Mouse (Mus musculus): Measurements from ENCODE around the gene Fgfr2. TPM values are rescaled to one million over a fixed set of nuclear protein-coding genes. Genes with fewer than 3 reads are reported as not detected.

Gene Fgfr2
- total RNA-seq, 2 experiments from 2014 or later = 2.1 to 3.9 TPM

DNA sequence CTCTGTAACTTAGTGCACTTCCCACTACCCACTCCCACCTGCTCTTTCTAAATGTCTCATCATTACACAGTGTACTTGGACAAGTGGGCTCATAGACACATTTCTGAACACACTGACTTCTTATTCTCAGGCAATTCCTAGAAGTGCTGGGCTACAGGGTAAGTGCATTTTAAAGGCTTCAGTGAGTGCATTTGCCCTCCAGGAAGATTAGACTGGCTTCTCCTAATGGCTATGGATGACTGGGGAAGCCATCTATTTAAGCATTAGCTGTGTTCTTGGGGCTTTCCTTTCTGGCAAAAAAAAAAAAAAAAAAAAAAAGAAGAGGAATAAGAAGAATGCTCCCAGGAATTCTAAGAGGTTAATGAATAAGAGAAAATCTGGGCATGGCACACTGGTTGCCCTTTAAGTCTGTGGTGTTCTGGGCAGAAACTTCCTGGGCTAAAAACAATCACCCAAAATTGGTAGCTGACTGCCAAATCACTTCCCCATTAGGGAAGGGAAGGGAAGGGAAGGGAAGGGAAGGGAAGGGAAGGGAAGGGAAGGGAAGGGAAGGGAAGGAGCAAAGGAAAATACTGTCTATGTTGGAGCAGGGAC, 729.5 kb downstream of the Fgfr2 start:
- no peak for DNase-seq
- intact Hi-C loops (cut with DNase I) = no loop called here

DNA sequence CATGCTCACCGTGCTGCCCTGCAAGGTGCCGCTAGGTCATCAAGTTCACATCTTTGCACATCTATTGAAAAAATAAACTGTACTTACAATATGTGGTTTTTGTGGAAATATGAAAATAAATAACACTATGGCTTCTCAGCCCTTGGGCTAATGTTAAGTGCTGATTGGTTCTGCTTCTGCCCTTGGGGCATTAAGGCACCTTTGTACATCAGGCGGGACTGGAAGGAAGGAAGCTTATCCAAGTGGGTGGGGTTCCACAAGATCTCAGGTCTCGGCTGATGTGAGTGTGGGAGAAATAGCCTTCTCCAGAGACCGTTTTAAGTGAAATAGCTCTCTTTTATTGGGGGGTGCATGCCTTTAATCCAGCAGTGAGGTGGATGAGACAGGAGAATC, 730.1 kb downstream of the Fgfr2 start:
- DNase-seq = no peak
- intact Hi-C loops (cut with DNase I) = no loop called here

DNA sequence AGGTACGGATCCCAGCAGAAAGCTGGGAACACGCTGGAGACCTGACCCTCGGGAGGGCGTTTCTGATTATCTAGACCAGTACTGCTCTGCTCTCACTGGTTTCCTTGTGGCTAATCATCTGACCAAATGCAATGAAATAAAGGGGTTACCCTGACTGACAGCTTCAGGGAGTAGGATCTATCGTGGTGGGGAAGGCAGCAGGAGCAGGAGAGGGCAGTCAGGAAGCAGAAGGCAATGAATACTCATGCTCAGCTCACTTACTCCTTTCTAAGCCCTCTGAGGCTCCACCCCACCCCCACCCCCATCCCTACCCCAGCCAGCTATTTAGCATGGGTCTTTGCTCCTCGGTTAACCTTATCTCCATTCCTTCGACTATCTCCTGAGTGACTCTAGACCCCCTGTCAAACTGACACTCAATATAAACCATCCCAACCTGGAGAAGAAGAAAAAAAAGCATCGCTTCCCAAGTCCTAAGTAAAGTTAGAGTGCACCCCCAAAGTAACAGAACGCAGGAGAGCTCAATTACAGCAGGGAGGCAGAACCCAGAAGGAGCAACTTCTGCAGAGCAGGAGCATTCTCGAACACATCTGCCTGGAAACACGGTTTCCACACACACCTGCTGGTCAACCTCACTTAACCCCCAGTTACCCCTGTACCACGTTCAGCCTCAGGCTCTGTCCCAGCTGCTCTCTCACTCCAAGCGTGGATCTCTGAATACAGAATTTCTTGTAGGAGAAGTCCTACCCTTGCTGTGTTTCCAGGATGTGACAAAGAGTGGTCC, 730.7 kb downstream of the Fgfr2 start:
- no peak for DNase-seq
- intact Hi-C loops (cut with DNase I) = no loop called here

DNA sequence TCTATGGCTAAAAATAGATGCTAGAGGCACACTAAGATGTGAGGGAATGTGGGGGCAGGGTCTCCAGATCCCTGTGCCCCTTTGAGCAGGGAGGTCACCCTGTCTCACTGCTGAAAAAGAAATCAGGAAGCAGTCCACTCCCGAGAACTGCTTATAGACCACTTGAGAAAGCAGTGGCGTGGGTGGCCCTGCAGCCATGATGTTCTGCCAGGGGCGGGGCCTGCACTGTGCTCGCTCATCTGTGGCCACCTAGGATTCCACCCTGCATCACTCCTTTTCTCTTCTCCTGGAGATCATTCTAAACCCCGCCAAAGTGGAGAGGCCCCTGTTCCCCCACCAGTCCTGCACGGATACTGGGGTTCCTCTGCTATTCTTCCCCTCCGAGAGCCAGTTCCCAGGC, 733.7 kb downstream of the Fgfr2 start:
- intact Hi-C loops (cut with DNase I) = no loop called here
- DNase-seq = no peak

DNA sequence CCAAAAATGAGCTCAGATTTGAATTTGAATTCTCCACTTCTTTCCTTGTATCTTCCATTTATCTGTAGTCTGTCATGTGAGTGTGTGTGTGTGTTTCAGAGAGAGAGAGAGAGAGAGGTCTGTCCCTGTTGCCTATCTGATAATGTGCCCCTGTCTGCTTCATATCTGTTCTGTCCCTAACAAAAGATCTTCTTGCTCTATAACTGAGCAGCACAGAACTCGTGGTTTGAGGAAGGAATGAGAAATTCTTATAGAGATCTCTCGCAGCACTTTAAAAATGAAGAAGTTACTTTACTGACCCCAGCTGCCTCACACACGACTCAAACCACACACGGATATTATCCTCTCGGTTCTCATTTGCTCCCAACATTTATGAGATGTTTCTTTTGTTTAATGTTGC, 735.6 kb downstream of the Fgfr2 start:
- intact Hi-C loops (cut with DNase I) = no loop called here
- DNase-seq = no peak

DNA sequence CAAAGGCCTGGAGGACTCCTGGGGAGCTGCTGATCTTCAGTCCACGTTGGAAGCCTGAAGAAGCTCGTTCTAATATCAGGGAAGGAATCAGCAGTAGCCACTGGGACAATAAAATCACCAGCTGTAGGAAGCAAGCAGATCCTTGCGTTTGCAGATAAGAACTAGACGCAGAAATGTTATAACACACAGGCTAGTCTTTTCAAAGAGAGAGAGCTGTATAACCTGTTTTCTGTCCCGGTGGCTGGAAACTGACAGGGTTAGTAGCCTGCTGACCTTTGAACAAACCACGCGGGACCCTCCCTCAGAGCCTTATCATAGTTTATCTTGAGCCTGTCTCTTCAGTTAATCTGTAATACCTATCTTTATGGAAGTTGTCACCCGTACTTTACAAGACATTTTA, 736.8 kb downstream of the Fgfr2 start:
- intact Hi-C loops (cut with DNase I) = no loop called here
- DNase-seq = no peak

DNA sequence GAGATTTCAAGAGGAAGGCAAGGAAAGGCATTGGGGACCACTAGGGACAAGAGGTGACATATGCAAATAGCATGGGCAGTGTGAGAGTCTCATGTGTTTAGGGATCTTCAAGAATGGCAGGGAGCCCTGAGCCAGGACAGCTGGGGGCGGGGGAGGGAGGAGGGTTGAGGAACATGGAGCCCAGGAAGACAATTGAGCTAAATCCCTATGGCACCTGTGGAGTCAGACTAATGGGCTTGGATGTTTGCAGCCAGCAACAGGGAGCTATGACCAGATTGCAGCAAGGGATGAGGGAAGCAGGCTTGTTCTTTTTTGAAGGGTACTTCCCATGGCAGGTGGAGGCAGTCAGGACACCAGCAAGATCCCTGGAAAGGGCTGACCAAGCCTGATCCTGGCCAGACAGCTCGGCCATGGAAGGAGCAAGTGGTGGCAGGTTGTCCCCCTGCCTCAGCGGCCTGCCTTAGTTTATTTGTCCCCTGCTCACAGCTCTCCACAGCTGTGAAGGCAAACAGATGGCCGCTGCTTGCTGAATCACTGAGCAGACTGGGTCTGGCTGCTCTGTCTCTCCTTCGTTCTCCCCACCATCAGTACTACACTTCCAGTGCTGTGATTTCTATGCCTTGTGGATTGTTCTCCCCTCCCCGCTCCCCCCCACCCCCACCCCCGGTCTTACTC, 737.6 kb downstream of the Fgfr2 start:
- DNase-seq = no peak
- intact Hi-C loops (cut with DNase I) = no loop called here

DNA sequence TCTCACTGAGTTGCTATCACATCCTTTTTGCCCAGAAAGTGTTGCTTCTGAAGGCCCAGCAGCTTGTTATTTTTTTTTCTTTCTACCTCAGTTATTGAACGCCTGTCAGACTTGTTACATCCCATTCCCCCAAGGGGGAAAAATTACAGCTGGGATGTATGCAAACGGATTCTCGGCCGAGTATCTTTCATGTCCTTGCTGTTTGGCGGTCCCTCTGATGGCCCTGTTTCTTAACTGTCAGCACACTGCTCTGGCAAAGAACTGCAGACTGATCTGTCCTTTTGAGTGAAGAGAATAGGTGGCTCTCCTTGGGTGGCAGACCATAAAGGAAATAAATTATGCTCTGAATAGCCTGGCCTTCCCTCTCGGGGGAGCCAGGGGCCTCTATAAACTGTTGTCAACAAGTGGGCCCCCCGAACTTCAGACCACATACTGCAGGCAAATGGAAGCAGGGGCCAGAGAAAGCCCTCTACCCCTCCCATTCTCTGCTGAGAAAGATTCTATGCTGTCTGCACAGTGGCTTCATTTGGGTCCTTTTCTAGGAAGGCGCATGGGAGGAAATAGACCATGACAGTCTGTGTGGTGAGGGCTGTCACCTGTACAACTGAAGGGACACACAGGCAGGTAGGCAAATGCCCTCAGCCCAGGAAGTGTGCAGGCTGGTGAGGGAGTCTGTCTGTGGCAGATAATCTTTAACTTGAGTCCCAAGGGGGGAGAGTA, 738.3 kb downstream of the Fgfr2 start:
- intact Hi-C loops (cut with DNase I) = no loop called here
- DNase-seq = no peak

DNA sequence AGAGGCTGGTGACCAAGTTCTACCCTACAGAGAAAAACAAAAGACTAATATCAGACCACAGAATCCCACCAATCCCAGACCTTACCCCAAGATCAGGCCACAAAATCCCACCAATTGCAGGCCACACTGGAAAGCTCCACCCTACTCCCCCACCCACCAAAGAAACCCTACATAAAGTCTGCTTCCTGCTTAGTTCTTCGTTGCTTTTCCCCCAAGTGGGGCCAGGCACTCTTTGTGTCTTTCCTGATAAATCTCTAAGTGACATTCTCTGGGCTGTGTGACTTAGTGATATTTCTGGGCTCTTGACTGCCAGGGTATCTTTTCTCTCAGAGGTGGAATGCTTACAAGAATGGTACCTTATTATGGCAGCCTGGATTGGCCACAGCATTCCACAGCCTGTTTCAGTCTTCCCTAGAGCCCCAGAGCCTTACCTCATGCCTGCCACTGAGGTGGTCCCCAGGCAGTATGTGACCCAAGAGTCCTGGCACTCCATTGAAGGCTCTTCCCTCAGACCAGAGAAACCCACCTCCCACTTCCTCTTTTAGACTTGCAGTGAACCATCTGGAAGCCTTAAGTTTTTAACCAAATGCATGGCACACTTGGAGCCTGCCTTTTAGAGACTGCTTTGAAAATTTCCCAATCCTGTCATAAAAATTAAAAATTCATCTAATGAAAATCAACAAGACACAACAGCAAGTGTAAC, 742.4 kb downstream of the Fgfr2 start:
- DNase-seq = no peak
- intact Hi-C loops (cut with DNase I) = no loop called here

DNA sequence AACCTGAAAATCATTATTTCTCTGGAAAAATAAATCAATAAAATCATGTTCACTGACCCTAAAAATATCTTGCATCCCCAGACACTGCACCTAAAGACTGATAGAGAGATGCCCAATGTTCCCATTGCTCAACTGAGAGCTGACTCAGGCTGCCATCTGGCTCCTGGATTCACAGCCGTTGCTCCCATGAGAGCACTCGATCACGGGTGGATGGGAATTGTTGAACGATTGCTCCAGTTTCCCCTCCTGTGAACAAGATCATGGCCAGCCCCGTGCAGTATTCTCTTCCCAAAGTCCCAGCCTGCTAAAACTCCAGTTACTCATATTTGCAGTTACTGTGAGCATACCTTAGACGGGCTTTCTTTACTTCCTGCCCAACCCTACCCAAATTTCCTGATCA, 745.2 kb downstream of the Fgfr2 start:
- DNase-seq = no peak
- intact Hi-C loops (cut with DNase I) = no loop called here

DNA sequence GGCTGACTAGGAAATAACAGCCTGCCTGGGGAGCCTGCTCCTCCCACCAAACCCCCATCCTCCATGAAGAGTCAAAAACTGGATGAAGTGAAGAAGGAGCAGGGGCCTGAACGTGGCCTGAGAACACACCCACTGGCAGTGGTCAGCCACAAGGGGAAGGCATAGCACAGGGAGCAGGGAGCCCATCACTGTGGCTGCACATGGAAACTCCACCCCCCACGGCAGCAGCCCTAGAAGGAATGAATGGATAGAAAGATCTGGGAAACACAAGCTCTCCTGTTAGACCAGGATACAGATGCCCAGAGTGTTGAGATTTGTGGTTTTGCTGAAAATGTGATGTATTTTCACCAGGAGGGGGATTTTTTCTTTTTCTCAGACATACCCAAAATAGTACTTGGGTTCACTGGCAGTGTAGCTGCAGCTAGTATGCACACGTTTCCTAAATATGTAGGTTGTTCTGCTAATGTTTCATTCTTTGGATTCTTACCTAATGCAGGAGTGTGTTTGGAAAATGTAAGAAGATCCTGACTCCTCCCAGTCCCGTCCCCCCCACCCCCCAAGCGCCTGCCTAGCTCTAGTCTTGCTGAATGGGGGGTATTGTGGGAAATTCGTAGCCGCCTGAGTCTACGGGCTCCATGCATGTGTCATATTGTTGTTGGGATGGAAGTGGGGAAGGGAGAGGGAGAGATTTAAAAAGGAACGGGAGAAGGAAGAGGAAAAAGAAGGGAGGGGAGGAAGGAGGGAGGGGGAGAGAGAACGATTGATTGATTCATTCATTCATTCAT, 749.4 kb downstream of the Fgfr2 start:
- intact Hi-C loops (cut with DNase I) = no loop called here
- DNase-seq = no peak

DNA sequence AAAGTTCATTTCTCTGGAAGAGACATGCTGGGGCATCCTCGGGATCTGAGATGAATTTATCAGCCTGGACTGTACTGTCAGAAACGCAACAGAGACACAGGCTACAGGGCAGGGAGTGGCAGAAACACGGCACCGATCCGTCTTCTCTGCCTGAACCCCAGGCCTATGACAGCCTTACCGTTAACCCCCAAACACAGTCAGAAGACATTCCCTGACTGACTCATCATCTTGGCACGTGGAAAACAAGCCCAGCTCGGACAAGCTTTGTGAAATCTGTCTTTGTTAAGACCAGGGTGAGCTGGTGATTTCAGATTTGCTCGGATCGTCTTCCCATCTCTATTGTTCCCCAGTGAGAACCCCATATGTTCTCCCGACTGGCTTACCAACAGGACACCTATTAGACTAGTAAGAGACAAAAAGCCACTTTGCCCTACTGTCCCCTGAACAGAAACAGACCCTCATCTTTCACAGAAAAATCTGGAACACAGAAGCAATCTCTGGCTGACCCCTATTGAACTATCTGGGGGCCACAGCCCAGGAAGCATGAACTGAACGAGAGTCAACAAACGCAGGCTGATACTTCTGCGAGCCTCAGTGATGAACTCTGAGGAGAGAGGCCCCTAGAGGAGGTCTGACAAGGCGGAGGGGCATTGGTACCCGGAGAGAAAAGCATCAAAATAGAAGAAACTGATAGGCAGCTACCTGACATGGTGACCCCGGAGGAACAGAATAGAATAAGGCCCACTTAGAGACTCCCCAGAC, 750.2 kb downstream of the Fgfr2 start:
- intact Hi-C loops (cut with DNase I) = no loop called here
- no peak for DNase-seq

DNA sequence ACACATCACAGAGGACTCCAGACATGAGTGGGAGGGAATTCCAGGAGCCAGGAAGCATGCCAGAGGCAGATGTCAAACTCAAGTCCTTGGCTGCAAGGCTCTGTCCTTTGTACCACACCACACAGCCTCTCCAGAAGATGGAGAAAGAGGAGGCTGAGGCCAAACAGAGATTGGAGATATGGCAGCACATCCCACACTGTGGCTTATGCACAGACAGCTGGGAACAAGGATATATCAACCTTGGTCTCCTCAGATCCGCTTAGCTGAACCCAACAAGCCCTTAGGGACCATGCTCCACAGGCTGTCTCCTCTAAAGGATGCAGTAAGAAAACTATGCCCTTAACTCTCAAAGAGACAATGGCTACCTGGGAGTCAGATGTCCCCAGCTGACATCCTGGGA, 751.3 kb downstream of the Fgfr2 start:
- intact Hi-C loops (cut with DNase I) = no loop called here

DNA sequence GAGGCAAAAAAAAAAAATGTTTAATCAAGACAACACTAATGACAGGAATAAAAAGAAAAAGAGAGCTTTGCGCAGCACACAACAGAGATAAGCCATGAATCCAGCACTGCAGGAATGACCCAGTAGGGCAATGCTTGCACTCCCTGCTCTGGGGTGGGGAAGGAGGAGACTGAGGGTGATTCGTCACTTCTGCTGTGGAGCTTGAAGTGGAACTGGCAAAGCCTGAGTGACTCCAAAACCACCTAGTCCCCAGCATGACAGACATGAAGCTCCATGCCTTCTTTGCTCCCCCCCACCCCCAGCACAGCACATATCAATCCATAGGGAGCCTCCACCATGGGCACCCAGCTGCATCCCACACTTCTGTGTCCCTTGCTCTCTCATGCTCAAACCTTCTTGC, 753.4 kb downstream of the Fgfr2 start:
- intact Hi-C loops (cut with DNase I) = no loop called here
- no peak for DNase-seq

More for the DNA sequence above, 751.3 kb downstream of the Fgfr2 start:
- no peak for DNase-seq

DNA sequence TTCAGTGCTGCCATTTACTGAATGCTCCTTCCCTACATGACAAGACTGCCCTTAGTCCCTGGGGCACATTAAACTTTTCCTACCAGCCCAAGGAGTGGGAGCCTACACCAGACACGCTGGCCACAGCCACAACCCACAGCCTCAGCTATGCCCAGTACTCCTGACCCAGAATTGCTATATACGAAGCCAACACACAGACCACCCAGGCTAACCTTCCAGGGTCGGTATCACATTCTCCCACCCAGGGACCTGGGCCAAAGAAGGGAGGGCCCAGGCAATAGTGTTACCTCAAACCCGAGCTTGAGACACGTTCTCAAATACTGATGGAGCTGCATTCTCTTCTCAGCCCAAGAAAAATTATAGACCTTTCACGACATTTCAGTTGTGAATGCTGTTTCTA, 754.3 kb downstream of the Fgfr2 start:
- intact Hi-C loops (cut with DNase I) = no loop called here
- DNase-seq = no peak

DNA sequence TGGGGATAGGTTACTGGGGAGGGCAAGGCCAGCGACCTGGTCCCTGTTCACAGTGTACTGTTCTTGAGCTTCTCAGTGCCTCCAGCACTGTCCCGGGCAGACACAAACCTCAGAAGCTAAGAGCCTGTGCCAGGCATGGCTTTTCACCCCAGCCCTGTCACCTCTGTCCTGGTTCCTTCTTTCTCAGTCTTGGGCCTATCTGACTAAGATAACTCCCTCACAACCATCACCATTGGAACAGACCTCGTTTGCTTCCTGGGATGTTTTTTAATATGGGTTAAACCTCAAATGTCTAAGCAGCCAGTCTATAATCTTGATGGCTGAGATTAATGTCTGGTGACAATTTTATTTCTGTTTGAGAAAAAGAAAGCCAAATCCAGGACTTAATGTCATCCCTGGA, 755.8 kb downstream of the Fgfr2 start:
- no peak for DNase-seq
- intact Hi-C loops (cut with DNase I) = no loop called here

DNA sequence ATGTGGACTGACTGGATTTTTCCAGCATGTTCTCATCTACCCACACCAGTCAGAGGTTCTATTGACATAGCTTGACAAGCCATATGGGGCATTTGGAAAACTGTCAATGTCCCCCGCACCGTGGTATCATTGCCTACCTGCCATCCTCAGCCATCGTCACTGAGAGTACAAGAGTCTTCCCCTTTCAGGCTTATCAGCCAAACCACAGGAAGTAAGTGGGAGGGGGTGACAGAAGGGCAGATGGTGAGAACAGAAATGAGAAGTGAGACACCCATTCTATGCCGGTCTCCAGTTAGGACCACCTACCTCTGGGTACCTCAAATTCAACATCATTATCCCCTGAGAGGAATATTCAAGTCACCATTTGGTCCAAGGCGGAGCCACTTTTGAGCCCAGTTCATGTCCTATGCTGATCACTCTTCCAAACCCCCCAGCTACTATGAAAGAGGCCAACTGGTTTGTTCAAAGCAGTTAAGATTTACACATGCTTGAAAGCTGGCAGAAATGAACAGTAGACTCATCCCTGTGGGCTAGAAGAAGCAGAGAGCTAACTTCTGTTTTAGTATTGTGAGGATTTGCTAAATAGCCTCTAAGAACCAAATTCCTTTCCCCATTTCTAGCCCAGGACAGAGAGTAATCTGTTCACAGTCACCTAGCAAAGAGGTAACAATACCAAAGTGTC, 757.3 kb downstream of the Fgfr2 start:
- DNase-seq = no peak
- intact Hi-C loops (cut with DNase I) = no loop called here

DNA sequence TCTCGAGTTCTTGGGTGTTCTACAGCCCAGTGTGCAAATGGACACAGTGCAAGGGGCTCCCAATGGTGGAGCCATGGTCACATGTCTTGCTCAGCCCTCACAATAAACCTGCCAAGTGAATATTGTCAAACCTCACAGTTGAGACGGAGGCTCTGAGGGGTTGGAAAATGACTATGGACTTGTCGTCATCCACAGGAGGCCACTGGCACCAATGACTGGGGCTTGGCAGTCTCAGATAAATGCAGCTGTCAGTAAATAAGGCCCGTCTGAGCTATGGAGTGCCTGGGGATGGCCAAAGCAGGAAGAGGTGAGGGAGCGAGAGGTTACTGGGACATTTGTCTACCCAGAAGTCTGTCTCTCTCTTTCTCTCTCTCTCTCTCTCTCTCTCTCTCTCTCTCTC, 758.0 kb downstream of the Fgfr2 start:
- no peak for DNase-seq
- intact Hi-C loops (cut with DNase I) = no loop called here

DNA sequence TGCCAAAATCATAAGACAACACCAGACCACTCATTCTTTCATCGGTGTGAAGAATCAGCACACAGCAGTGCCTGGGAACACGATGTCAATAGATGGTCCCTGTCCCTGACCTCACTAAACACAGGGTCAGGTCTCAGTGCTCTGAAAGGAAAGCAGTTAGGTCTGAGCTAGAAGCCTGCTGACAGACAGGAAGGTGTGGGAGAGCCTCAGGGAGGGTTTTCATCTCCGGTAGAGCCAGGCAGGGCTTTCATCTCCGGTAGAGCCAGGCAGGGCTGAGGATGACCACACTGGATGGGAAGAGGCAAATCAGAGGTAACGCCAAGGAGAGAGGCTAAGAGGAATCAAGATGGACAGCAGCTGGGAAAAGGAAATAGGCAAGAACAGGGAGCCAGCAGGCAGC, 758.6 kb downstream of the Fgfr2 start:
- intact Hi-C loops (cut with DNase I) = no loop called here

More for the DNA sequence above, 758.6 kb downstream of the Fgfr2 start:
- DNase-seq = no peak

Data from heart, postnatal 14 days (tissue).